Mouse (Mus musculus) liver, postnatal 0 days (tissue): ENCODE results near the gene Abca14. TPM values are rescaled to one million over a fixed set of nuclear protein-coding genes. Genes with fewer than 3 reads are reported as not detected.
"Not testable (repeated sequence)": the region's sequence is repeated elsewhere in the genome, so short reads cannot be mapped to it uniquely, and the experiment has no call there.

Experiments used
- ATAC-seq: fragments of 200-750 bp; cut with Nextera tagmentation; 2 replicates; pipeline ENCODE4 v1.8.0; 2017; ENCODE audit warnings: mild to moderate bottlenecking, moderate library complexity
- DNase-seq: peaks from one replicate; pipeline ENCODE4 v3.0.0-alpha.2; 2016
- H3K27ac ChIP-seq: fragments of 300-500 bp; sonication (generic); 2 replicates; pipeline ENCODE4 v1.5.1; 2014; ENCODE audit warnings: antibody characterized with exemption, moderate library complexity, mild to moderate bottlenecking, low read depth
- H3K27me3 ChIP-seq: fragments of 300-500 bp; sonication (generic); 2 replicates; pipeline ENCODE4 v1.6.1; 2014; ENCODE audit warnings: low read length, control low read depth, mixed read lengths; ENCODE audit not compliant: insufficient read depth
- H3K36me3 ChIP-seq: fragments of 300-500 bp; sonication (generic); replicated peaks from 2 replicates; pipeline ENCODE4 v1.6.1; 2014; ENCODE audit warnings: mild to moderate bottlenecking, control low read depth, low read length, moderate library complexity, mixed read lengths; ENCODE audit not compliant: insufficient read depth
- H3K4me1 ChIP-seq: fragments of 300-500 bp; sonication (generic); 2 replicates; pipeline ENCODE4 v1.6.1; 2014; ENCODE audit warnings: antibody characterized with exemption, mild to moderate bottlenecking, control low read depth; ENCODE audit not compliant: insufficient read depth
- H3K4me2 ChIP-seq: fragments of 300-500 bp; sonication (generic); 2 replicates; pipeline ENCODE4 v1.6.1; 2014; ENCODE audit warnings: low read depth, mild to moderate bottlenecking, low read length, moderate library complexity, mixed read lengths
- H3K4me3 ChIP-seq: fragments of 300-500 bp; sonication (generic); 2 replicates; pipeline ENCODE4 v1.5.1; 2014; ENCODE audit warnings: low read depth, low read length
- H3K9ac ChIP-seq: fragments of 300-500 bp; sonication (generic); replicated peaks from 2 replicates; pipeline ENCODE4 v1.6.1; 2014; ENCODE audit warnings: mild to moderate bottlenecking, moderate library complexity
- H3K9me3 ChIP-seq: fragments of 300-500 bp; sonication (generic); 2 replicates; pipeline ENCODE4 v1.6.1; 2016; ENCODE audit warnings: mild to moderate bottlenecking, control low read depth, low read length, mixed read lengths
- CTCF ChIP-seq: sonication (generic); IDR thresholded peaks from 2 replicates; pipeline ENCODE4 v1.5.1; 2016; ENCODE audit warnings: antibody characterized with exemption, low read depth
- EP300 ChIP-seq: IDR thresholded peaks from 2 replicates; pipeline ENCODE4 v1.6.1; 2016; ENCODE audit warnings: antibody characterized with exemption, low read depth, mild to moderate bottlenecking
- WGBS: fragments of 180-500 bp; shearing (Covaris S2); extraction: QIAGEN DNeasy Blood & Tissue Kit; methylation state at CpG from one replicate; pipeline ENCODE4 v1.1.7; 2014; ENCODE audit not compliant: insufficient replicate concordance; 5-methylcytosine and 5-hydroxymethylcytosine counted together
- polyA plus RNA-seq: library from polyadenylated mRNA; unstranded; fragments of >200 nt; fragmentation: Nextera tagmentation; extraction: Ambion mirVana; gene quantifications from 2 replicates; pipeline ENCODE4 v1.2.1, GENCODE M21; 2015

The Abca14 gene
- polyA plus RNA-seq, 1 experiment from 2014 or later: 0.20 TPM

GRCm38 (mm10) chr7:120271135-120271991 lies 67.6 kb downstream of the Abca14 start:
- no peak for TF ChIP-seq CTCF
- 65% methylated on average over 7 of the region's 7 CpGs for WGBS
- DNase-seq (no peak), ATAC-seq (no peak)
- Histone ChIP-seq H3K27ac (no peak overlapping the region), H3K27me3 (no peaks in the 10 kb centered on the region), H3K4me3 (no peak overlapping the region), H3K36me3 (no peaks in the 10 kb centered on the region), H3K4me2 (no peak overlapping the region), H3K9me3 (no peaks in the 10 kb centered on the region), H3K9ac (no peak overlapping the region), H3K4me1 (no peaks in the 10 kb centered on the region)

DNA sequence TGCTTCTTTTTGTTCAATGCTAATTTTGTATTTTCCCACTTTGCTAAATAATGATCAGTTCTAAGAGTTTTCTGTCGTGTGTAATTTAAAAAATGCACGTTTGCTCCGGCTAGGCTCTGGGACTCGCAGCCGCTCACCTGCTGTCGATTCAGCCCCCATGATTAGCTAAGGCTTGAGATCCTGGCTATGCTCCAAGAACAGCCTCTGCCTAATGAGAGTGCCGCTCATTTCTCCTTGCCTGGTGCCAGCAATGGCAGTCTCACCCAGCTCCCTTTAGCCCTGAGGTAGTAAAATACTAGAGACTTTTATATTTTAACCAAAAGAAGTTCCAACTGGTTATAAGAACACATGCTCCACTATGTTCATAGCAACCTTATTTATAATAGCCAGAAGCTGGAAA lies 68.3 kb downstream of the Abca14 start:
- DNase-seq: no peak
- TF ChIP-seq EP300: no peak
- TF ChIP-seq CTCF: no peak
- H3K36me3 ChIP-seq: no peaks in the 10 kb centered on the region

DNA sequence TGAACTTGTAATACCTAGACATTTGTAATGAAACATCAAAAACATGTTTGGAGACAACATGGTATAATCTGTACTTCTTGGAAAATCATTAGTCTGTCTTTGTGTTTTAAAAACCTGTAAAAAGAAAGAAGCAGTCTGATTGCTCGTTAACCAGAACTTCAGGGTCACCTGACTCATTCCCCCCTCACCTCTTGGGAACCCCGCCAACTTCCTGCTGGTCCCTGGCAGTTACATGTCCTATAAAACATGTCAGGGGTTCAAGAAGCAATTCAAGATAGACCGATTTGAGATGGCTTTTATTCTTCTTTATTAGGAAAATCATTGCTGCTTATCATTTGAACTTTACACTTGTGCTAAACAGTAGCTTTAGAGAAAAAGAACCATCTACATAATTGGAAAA lies 81.5 kb downstream of the Abca14 start:
- Histone ChIP-seq H3K27ac (no peak overlapping the region), H3K9me3 (no peaks in the 10 kb centered on the region), H3K27me3 (no peaks in the 10 kb centered on the region), H3K9ac (no peak overlapping the region), H3K4me2 (no peak overlapping the region), H3K4me3 (no peak overlapping the region), H3K36me3 (no peaks in the 10 kb centered on the region), H3K4me1 (no peaks in the 10 kb centered on the region)
- WGBS: 57% methylated on average over 3 of the region's 3 CpGs
- ATAC-seq (no peak), DNase-seq (no peak)
- TF ChIP-seq CTCF: no peak
- TF ChIP-seq EP300: no peak

More for the DNA sequence above, 68.3 kb downstream of the Abca14 start:
- H3K9ac ChIP-seq: no peak overlapping the region
- ATAC-seq: no peak
- H3K4me1 ChIP-seq: no peaks in the 10 kb centered on the region
- WGBS: 80% methylated on average over 7 of the region's 7 CpGs
- no peaks in the 10 kb centered on the region for H3K9me3 ChIP-seq
- H3K27ac ChIP-seq: no peak overlapping the region
- H3K27me3 ChIP-seq: no peaks in the 10 kb centered on the region
- H3K4me2 ChIP-seq: no peak overlapping the region
- no peak overlapping the region for H3K4me3 ChIP-seq

GRCm38 (mm10) chr7:120316086-120316485 lies 112.3 kb downstream of the Abca14 start:
- Histone ChIP-seq H3K4me2 (no peak overlapping the region), H3K9me3 (no peaks in the 10 kb centered on the region), H3K36me3 (no peaks in the 10 kb centered on the region), H3K27me3 (no peaks in the 10 kb centered on the region), H3K27ac (no peak overlapping the region), H3K4me1 (no peaks in the 10 kb centered on the region), H3K4me3 (no peak overlapping the region), H3K9ac (no peak overlapping the region)
- ATAC-seq (no peak), DNase-seq (no peak)
- no peak for TF ChIP-seq CTCF
- TF ChIP-seq EP300: no peak
- 67% methylated on average over 1 of the region's 1 CpGs for WGBS

DNA sequence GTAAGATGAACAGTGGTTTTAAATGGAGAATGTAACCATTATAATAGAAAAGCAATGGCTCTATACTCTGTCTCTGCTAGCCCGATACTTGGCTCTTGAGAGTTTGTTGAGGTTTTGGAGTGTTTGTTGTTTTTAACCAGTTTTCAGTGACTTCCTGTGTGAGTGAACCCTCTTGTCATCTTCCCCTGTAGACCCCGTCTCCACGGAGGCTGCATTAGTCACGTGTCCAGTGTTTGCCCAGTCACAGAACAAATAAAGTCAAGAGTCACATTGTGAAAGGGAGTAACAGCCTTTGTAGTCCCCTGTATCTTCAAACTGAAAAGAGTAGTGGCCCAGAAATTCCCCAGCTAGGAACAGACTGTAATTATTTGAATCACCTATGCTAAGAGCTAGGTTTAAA lies 119.2 kb downstream of the Abca14 start:
- Histone ChIP-seq H3K27me3 (no peaks in the 10 kb centered on the region), H3K4me1 (no peaks in the 10 kb centered on the region), H3K36me3 (no peaks in the 10 kb centered on the region), H3K9ac (no peak overlapping the region), H3K4me3 (no peak overlapping the region), H3K4me2 (no peak overlapping the region), H3K27ac (no peak overlapping the region), H3K9me3 (no peaks in the 10 kb centered on the region)
- no peak for DNase-seq
- ATAC-seq: no peak
- TF ChIP-seq EP300: no peak
- no peak for TF ChIP-seq CTCF
- 20% methylated on average over 4 of the region's 4 CpGs for WGBS

- H3K9me3 ChIP-seq, H3K4me2 ChIP-seq, H3K4me1 ChIP-seq, H3K27me3 ChIP-seq, H3K27ac ChIP-seq, H3K36me3 ChIP-seq, H3K4me3 ChIP-seq, ATAC-seq, H3K9ac ChIP-seq, DNase-seq: not testable (repeated sequence)
- WGBS: 68% methylated on average over 2 of the region's 2 CpGs
These were observed 122.2 kb downstream of the Abca14 start for GRCm38 (mm10) chr7:120325911-120326310.
